Mouse (Mus musculus) frontal cortex, postnatal 14 days (tissue): Measurements from ENCODE around the gene Krt4.

Experiments used
- DNase-seq, 2 experiments: peaks; one replicate each; pipeline ENCODE4 v3.0.0; 2022; ENCODE audit warnings: low spot score in 2 of 2

Gene Krt4

DNA sequence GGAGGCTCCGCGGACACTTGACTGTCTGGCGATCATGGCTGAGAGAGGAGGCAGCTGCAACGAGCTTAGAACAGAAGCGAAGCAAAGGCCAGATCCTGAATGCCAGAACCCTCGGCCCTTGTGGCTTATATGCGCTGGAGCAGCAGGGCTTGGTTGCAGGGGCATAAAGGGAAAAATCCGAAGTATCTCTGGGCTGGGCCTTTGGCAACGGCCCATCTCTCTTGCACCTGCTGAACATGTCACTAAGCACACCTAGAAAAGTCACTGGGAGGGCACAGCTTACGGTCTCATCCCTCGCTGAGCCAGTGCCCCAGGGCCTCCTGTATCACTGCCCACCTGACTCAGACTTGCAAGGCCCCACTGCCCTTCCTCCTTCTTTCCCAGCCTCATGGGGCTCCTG is at the start of gene Krt4:
Gene Krt4, minus strand, starts transcription at position 101 of the 400 bp plus-strand sequence.
- DNase-seq: no peak

DNA sequence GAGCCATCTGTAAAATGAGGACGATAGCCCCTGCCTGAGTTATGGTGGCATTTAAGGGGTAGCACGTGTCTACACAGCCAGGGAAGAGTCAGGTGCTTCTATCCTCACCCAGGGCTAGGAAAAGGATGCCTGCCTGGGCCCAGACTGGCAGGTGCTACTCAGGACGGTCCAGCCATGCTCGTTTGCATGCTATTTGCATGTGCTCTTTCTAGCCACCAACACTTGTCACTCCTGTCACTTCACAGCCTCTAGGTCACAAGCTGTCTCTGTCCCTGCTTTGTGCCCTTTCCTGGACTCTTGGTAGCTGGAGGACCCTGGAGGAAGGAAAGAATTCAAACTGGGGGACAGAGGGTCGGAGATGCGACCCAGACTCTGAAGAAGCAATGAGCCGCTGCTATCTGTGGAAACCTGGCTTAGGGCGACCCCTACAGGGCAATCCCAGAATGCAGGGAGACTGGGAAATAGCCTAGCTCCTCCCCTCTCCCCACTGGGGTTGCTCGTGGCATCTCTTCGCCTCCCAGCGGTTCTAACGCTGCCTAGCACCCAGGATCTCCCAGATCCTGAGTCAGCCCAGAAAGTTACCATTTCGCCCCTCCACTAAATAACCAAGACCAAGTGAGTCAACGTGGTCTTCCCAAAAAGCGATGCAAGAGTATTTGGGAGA is 49.0 kb upstream of the Krt4 start:
- peak; percentile 88 to 98 for DNase-seq

DNA sequence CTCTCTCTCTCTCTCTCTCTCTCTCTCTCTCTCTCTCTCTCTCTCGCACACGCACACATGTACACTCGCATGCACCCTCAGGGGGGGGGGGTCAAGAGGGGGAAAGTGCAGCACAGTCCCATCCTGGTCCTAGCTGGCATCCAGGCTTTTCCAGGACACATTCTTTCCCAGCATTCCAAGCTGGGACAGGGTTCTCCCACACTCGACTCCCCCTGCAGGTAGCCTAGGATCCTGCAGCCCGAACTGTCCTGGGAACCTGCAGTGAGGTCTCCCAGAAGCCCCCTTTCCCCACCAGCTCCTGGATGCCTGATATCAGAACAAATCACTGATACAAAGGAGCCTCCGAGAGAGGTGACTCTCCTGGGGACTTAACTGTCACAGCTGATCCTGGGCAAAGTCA is 46.0 kb upstream of the Krt4 start:
- peak in 1 of 2 experiments; percentile 28 for DNase-seq

DNA sequence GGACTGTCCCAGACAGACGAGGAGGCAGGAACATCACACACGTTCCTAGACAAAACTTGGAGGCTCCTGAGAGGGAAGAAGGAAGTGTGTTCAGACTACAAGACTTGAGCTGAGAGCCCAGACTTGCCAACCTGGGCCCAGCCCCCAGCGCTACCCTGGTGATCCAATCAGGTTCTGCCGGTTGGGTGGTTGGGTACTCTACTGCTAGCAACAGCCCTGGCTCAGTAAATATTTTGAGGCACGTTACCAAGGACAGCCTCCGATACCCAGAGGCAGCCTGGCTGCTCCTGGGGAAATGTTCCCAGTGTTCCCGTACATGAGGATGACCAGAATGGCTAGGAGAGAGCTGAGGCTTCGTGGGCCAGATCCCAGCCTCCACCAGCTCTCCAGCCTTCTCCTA is 42.3 kb upstream of the Krt4 start:
- DNase-seq: no peak

DNA sequence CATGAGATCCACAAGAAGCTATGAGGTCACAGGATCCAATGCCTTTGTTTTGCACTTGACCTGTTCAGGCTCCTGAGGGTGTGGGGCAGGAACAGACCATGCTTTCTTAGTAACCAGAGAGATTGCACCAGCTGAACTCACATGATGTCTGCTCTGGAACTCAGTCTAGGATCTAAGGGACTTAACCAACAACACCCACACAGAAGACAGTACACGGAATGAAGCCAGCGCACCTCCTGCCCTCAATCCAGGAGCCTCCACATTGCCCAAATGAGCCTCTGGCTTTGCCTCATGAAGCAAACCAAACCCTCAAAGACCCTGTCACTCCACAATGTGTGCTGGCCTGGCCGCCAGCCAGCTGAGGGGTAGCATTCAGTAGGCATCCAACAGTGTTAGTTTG is 34.4 kb upstream of the Krt4 start:
- no peak for DNase-seq

DNA sequence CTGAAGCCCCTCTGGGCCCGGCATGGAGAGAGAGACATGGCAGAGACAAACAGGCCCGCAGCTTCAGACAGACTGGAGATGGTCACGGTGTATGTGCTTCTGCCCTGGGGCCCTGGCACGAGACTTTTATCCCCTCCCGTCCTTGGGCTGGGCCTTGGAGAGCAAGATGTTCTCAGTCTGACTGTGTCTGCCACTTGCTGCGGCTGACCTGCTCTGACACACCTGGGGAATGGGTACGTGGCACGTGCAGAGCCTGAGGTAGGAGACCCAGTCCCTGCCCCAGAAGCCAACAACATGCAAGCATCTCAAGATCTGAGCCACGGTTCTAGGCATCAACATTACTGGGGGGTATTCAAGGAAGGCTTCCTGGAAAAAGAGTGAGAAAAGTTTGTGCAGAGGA is 29.7 kb upstream of the Krt4 start, which contains the start of gene Krt78:
Gene Krt78, minus strand, starts transcription at position 101 of the 400 bp plus-strand sequence.
- DNase-seq: no peak

DNA sequence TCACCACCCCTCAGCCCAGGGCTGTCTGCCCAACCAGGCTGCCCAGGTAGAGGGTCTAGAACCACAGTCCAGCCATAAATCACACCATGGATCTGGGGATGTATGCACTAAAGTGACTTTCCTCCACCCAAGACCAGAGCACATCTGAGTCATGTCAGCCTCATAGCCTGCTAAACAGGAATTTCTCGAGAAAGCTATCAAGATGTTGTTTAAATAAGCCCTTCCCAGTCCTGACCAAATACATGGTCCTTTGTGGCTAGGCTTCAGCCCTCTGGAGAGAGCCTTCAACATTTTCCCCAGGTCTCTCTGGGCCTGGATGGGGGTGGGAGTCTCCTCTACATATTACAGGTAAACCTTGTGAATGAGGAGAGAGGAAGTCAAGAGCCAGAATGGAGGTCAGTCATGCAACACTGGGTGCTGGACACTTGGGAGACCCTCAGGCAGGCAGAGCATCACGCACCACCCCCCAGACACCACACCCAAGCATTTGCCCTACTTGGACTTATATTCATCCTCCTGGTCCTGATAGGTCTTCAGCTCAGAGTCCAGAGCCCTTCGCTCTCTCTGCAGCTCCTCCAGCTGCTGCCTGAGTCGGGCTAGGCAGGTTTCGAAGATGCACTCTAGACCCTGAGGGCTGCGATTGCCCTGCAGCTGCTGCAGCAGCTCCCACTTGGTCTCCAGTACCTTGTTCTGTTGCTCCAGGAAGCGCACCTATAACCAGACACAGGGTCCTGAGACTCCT is 28.4 kb upstream of the Krt4 start:
- DNase-seq: no peak

DNA sequence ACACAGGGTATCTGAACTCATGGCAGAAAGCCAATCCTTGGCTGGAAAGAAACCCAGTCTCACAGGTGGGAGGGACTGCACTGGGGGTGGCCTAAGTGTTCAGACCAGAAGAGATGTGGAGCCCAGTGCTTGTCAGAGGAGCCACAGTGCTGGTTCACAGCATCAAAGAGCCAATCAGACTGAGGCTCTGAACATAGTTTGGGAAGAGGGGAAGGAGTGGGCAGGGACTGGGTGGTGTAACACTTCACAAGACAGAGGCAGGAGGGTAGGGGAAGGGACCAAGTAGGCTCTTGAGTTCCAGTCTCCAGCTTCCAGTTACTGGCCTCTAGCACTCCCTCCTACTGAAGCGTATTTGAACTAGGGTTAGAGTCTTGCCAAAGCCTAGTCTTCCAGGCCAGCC is 20.9 kb upstream of the Krt4 start:
- DNase-seq: no peak

DNA sequence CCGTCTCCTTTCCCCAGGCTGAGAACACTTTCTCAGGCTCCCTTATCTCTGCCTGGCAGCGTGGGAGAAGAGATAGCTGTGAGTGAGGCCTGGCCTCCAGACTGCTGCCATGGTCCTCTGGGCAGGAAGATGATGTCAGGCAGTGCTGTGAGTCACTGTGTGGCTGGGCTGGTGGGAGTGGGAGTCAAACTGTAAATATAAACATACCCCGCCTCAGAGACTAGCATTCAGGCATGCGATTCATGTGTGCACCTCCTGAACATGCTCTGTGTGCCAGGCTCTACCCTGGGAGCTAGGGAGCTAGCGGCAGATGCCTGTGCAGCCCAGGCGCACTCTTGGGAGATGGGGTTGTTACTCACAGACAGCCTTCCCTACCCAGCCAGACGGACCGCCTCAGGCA is 17.4 kb upstream of the Krt4 start:
- no peak for DNase-seq

DNA sequence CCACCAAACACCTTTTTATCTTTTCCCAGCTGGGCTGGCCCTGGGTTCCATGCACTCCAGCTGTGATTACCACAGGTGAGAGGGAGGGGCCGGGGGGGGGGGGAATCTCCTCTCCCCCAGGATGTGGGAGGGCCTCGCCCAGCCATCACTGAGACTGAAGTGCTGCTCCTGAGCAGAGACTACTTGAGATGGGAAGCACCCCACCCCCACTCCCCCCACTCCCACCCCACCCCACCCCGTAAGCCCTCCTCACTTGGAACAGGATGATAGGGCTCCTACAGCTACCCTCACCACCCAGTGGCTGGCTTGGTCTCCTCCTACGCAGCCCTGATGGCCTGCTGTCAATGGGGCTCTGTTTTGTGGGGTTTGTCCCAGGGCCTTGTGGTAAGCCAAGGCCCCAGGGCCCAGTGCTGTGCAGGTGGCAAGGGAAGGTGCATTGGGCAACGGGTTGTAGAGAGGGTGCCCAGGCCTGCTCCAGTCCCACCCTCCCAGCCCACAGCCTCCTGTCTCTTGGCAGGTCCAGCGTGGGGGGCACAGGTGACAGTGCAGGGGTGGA is 15.8 kb upstream of the Krt4 start, which contains the start of gene Krt79:
Gene Krt79, minus strand, starts transcription at position 51 of the 556 bp plus-strand sequence.
- no peak for DNase-seq

DNA sequence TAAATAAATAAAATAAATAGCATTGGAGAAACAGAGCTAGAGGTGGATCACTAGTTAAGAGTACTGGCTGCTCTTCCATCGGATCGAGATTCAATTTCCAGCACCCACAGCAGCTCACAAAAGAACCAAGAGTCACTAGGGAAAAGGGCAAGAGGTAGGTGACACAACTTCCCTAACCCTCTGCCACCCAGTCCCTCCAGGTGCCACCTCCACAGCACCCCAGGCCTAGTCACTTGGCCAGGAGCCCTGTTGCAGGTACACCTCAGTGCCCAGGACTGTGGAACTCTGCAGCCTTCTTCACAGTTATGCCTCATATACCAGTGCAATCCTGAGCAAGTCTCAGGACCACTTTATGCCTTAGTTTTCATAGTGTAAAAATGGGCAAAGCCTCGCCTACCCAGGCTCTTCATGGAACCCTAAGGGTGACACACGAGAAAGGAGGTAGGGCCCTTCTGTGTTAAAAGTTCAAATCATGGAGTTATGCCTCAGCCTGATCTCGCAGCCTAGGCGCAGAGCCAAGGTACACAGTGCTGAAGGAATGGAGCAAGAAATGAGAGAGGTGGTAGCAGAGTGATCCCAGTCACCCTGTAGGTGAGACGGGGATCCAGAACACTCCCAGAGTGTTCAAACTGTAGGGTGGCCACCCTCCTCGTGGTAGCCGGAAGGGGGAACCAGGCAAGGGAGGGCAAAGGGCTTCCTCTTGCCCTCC is 14.2 kb upstream of the Krt4 start:
- no peak for DNase-seq

DNA sequence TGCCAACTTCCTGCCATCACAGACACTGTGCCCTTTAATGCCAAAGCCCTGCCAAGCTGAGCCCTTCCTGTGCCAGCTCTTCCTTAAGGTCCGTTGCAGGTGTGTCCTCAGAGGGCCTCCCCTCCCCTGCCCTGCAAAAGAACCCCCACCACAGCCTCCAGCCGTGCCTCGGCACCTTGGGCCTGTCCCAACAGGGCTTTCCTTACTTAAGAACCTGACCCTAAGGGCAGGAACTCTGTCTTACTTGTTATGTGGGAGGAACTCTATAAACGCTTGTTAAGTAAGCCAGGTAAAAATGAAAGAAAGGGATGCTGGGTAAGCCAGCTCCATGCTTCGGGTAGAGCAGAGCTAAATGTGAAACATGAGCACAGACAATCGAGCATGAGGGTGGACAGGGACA is 8.5 kb upstream of the Krt4 start:
- no peak for DNase-seq

DNA sequence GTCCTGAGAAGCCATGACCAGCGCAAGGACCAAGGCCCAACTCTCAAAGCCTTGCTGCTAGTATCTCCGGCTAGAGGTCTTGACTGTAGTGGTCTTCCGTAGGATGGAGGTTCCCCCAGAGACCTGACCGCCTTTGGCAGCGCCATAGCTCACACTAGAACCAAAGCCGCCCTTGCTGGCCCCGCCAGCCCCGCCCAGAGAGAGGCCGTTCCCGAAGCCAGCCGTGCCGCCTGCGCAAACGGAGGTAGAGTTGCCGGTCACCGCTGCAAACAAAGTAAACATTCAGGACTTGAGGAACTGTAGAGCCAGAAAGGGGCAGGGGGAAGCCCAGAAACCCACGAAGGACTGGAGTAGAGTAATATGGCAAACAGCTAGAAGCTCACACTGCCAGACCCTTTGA is 5.1 kb upstream of the Krt4 start:
- no peak for DNase-seq

DNA sequence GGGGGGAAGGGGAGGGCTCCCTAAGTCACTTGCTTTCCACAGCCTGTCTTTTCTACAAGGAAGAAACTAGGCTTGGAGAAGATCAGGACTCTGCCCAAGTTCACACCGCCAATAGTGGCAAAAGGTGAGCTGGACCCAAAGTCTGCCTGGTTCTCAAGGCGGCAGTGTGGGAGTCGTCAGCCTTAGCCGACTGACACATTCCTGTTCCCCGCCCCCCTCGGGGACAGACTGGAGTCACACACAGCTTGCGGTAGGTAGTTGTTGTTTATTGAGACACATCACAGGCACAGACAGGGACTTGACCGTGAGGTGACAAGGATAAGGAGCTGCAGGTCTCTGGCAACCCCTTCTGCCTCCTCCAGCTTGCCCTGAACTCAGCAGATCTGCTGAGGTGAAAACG is 4.6 kb upstream of the Krt4 start:
- no peak for DNase-seq

DNA sequence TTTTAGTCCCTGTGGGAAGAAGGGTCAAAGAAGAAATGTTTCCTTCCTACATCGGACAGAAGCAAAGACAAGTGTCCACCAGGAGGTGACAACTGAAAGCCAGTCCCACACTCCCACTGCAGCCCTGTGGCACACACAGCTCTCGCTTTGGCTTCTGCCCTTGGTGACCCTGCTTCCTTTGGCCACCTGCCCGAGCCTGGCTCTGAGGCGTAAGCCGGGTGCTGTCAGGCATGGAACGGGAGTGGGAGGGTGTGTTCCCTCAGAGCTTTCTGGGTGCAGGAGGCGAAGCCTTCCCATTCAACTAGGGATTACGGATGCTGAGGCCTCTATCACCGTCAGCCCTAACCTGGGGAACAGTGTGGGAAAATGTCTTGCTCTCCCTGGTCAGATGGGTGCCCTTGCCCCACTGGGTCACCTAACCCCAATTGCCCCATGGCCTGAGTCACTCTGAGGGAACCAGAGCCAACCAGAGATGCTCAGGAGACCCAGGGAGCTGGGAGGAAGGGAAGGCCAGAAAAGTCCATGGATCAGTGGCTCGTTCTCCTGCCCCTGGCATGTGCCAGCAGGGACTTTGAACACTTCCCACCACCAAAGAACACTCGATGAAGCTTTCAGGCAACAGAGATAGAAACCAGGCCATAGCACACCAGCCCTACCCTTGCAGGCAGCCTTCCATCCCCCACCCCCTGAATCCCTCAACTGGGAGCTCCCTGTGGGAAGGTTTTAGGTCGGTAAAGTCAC is 3.0 kb upstream of the Krt4 start:
- DNase-seq: no peak

DNA sequence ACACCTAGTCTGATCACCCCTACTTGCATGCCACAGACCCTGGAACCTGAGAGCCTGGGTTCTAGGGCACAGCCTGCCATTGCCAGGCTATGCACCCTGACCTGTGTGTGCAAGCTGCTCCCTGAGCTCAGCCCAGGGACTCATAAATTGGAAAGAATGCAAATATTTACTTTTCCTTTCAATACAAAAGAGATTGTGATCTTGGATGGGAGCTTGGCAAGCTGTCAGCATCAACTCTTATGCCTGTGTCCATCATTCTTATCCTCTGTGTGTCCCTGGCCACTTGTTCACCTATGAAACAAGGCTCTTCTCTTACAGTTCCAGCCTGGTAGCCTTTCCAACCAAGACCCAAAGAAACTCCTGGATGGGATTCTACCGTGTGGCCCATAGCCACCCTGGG is 506 bp upstream of the Krt4 start:
- DNase-seq: no peak

DNA sequence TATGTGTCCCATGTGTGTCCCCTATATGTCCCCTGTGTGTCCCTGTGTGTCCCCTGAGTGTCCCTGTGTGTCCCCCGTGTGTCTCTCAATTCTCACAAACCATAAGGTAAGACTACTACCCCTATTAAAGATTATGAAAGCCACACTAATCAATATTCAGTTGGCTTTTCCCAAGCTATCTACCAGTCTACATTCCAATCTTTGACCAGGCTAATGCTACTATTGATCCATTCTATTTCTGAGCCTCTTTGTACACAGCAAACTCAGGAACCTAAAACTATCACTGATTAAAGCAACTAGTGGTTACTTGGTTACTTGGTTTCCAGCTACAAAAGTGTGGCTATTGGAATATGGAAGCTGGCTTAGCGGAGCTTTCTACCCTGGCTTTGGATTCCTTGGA is 2.2 kb downstream of the Krt4 start:
- DNase-seq: no peak

DNA sequence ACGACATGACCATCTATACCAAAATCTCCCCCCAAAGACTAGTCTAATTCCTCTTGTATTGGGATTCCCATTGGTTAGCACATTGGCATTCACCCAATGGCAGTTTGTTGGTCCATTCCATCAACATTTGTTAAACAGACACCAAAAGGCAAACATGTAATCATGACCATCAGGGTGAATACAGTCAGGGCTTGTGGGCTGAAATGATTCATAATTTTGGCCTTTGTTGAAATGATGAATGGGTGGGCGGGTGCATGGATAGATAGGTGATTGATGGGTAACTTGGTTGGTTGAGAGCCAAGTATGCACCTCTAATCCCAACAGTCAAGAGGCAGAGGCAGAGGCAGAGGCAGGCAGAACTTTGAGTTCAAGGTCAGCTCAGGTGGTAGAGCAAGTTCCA is 8.5 kb downstream of the Krt4 start:
- DNase-seq: no peak

DNA sequence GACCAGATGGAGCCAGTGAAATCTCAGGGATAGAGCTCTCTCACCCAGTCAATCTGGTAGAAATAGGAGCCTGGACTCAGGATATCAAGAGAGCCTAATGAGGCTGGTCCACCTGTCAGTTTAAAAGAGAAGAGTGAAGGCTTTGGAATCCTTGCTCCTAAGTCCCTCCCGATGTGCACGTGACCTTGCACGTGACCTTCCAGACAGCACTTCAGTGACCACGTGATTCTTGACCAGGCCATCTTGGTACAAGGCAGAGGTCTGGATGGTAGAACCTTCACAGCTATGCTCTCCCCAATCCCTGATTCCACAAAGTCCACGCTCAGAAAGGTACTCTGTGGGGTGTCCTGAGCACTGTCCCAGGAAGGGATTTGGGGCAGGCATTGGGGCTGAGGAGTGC is 19.7 kb downstream of the Krt4 start:
- no peak for DNase-seq

DNA sequence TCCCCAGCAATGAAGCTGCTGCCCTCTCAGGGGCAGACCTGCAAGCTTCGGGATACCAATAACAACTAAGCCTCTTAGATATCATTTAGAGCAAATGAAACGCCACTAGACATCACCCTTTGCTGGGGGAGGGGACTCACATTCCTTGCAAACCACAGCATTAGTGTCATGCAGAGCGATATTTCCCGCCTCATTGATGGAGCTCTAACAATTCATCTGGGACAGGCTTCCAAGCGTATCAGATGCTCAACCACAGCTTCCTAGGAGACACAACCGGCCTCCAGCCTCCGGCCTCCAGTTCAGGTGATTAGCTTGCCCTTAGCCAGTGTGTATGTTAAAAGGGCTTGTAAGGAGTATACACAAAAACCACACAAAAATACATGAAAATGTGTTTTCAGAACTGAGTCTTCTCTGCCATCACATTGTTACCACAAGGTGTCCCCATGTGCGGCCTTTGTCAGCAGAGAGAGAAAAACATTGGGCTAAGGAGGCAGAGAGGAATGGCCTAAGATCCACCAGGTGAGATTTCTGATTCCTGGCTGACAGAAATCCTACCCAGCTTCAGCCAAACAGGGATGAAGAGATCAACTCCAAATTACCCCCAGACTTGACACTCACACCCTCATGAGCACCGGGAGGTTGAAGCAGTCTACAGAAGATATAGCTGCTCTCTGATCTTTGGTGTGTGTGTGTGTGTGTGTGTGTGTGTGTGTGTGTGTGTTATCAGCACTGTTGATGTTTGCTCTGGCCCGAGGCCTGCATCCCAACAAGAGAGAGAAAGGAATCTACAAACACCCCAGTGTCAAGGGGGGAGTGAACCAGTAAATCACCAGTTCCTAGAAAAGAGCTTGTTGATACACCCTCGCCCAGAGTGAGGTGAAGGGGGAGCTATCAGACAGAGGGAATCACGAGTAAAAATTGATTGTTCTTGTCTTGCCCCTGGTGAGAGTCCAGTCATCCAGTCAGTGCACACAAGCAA is 22.1 kb downstream of the Krt4 start:
- no peak for DNase-seq

DNA sequence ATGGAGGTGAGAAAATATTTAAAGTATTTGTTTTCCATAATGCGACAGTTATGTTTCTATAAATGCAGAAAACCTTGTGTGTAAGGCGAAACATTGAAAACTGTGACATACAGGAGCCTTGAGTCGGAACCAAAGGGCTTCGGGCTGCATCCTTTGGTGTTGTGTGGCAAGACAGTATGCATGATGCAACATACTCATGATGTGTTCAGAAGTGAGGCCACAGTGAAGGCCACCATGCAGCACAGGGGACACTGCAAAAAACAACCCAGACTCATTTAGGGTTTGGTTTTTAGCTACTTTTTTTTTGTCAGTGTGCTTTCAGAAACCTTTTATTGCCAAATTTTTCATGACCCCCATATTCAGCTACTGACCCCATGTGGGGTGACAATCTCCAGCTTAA is 29.3 kb downstream of the Krt4 start:
- no peak for DNase-seq
